Mouse (Mus musculus): ENCODE results near the gene Arl3.

- TF ChIP-seq CTCF (IDR thresholded peaks at IDR 0.05; ENCODE audit: control insufficient read depth, insufficient read depth, insufficient replicate concordance, low read depth, low read length) (no peak), POLR2A (IDR thresholded peaks at IDR 0.05; ENCODE audit: control insufficient read depth, low read depth, low read length) (no peak)
Measured at GRCm38 (mm10) chr19:46616378-46616777, 43.4 kb upstream of the Arl3 start.
